Mouse (Mus musculus) CH12.LX (cell line): ENCODE results near the gene Bard1. TPM values are rescaled to one million over a fixed set of nuclear protein-coding genes. Genes with fewer than 3 reads are reported as not detected.

Source experiments
- DNase-seq: peaks from one replicate; pipeline ENCODE4 v3.0.0-alpha.2; 2013; ENCODE audit errors: extremely low read depth
- H3K27ac ChIP-seq: 2 replicates; pipeline ENCODE4 v1.5.1; 2012; ENCODE audit warnings: low read depth, mild to moderate bottlenecking, control low read depth, moderate library complexity; ENCODE audit not compliant: insufficient read depth
- H3K27me3 ChIP-seq: replicated peaks from 2 replicates; pipeline ENCODE3; 2012; ENCODE audit warnings: inconsistent platforms
- H3K36me3 ChIP-seq, 2 experiments: replicated peaks in 1 of 2; 2 replicates each; pipeline versions ENCODE3 to v1.6.1; 2012; ENCODE audit warnings: inconsistent platforms in 1 of 2, low read length in 1 of 2, mild to moderate bottlenecking in 1 of 2, mixed read lengths in 1 of 2, moderate library complexity in 1 of 2; ENCODE audit not compliant: control insufficient read depth in 1 of 2, insufficient read depth in 1 of 2
- H3K4me1 ChIP-seq, 2 experiments: 2 replicates each; pipeline ENCODE4 v1.6.1; 2012; ENCODE audit warnings: inconsistent platforms in 1 of 2, moderate library complexity in 1 of 2; ENCODE audit not compliant: insufficient read depth in 2 of 2, control insufficient read depth in 1 of 2
- H3K4me2 ChIP-seq: 2 replicates; pipeline ENCODE4 v1.6.1; 2012; ENCODE audit warnings: low read depth, mild to moderate bottlenecking, control low read depth; ENCODE audit not compliant: poor library complexity, insufficient read depth, severe bottlenecking
- H3K4me3 ChIP-seq, 3 experiments: fragments of 150-350 bp in 1 of 3; sonication (generic) in 1 of 3; replicated peaks in 1 of 3; 2 replicates each; pipeline versions ENCODE3 to v1.5.1; 2011 to 2012; ENCODE audit warnings: low read depth in 2 of 3, low read length in 2 of 3, mild to moderate bottlenecking in 2 of 3, moderate library complexity in 2 of 3, control low read depth in 1 of 3, improper control_type of control experiment in 1 of 3, inconsistent platforms in 1 of 3, mixed read lengths in 1 of 3; ENCODE audit not compliant: poor library complexity in 1 of 3
- H3K79me2 ChIP-seq: replicated peaks from 2 replicates; pipeline ENCODE4 v1.6.1; 2012; ENCODE audit warnings: mild to moderate bottlenecking, moderate library complexity; ENCODE audit not compliant: control insufficient read depth, poor library complexity, insufficient read depth, severe bottlenecking; ENCODE audit errors: extremely low read depth
- H3K9ac ChIP-seq: 2 replicates; pipeline ENCODE4 v1.6.1; 2012; ENCODE audit warnings: low read depth, mild to moderate bottlenecking, control low read depth, moderate library complexity; ENCODE audit not compliant: insufficient read depth
- H3K9me3 ChIP-seq: replicated peaks from 2 replicates; pipeline ENCODE3; 2012; ENCODE audit warnings: low read length, inconsistent platforms, mixed read lengths
- CHD2 ChIP-seq: IDR thresholded peaks from 2 replicates; pipeline ENCODE4 v1.6.1; 2011; ENCODE audit warnings: low read length, improper control_type of control experiment
- CTCF ChIP-seq, 2 experiments: IDR thresholded peaks in 1 of 2; conservative IDR thresholded peaks in 1 of 2; 2 replicates each; pipeline ENCODE4 v1.5.1; 2011 to 2012; ENCODE audit warnings: low read depth in 2 of 2, low read length in 2 of 2, improper control_type of control experiment in 1 of 2, inconsistent platforms in 1 of 2, mild to moderate bottlenecking in 1 of 2, moderate library complexity in 1 of 2
- E2F4 ChIP-seq: IDR thresholded peaks from 2 replicates; pipeline ENCODE4 v1.6.1; 2011; ENCODE audit warnings: low read depth, low read length, improper control_type of control experiment; ENCODE audit not compliant: insufficient replicate concordance
- ELF1 ChIP-seq: IDR thresholded peaks from 2 replicates; pipeline ENCODE4 v1.6.1; 2014; ENCODE audit warnings: low read depth, mild to moderate bottlenecking, inconsistent platforms, low read length, improper control_type of control experiment
- HCFC1 ChIP-seq: IDR thresholded peaks from 2 replicates; pipeline ENCODE4 v1.6.1; 2012; ENCODE audit warnings: low read depth, mild to moderate bottlenecking, inconsistent platforms, low read length, improper control_type of control experiment
- IRF4 ChIP-seq: IDR thresholded peaks from 2 replicates; pipeline ENCODE4 v1.6.1; 2014; ENCODE audit warnings: low read depth, mild to moderate bottlenecking, inconsistent platforms, low read length, improper control_type of control experiment
- MAFK ChIP-seq: IDR thresholded peaks from 2 replicates; pipeline ENCODE4 v1.6.1; 2011; ENCODE audit warnings: low read length, improper control_type of control experiment; ENCODE audit not compliant: insufficient replicate concordance
- MAZ ChIP-seq: IDR thresholded peaks from 2 replicates; pipeline ENCODE4 v1.6.1; 2012; ENCODE audit warnings: low read depth, mild to moderate bottlenecking, inconsistent platforms, low read length, improper control_type of control experiment, moderate library complexity
- MEF2A ChIP-seq: IDR thresholded peaks from 2 replicates; pipeline ENCODE4 v1.6.1; 2014; ENCODE audit warnings: low read depth, mild to moderate bottlenecking, inconsistent platforms, low read length, improper control_type of control experiment, borderline replicate concordance
- PAX5 ChIP-seq: IDR thresholded peaks from 2 replicates; pipeline ENCODE4 v1.6.1; 2012; ENCODE audit warnings: low read length, inconsistent platforms, mixed read lengths
- POLR2A ChIP-seq: IDR thresholded peaks from 2 replicates; pipeline ENCODE4 v1.6.1; 2011; ENCODE audit warnings: low read depth, mild to moderate bottlenecking, improper control_type of control experiment, low read length
- POLR2AphosphoS2 ChIP-seq: IDR thresholded peaks from 2 replicates; pipeline ENCODE4 v1.6.1; 2011; ENCODE audit warnings: low read depth, low read length, improper control_type of control experiment
- RCOR1 ChIP-seq: conservative IDR thresholded peaks from 2 replicates; pipeline ENCODE4 v1.6.1; 2012; ENCODE audit warnings: low read depth, mild to moderate bottlenecking, inconsistent platforms, low read length, improper control_type of control experiment
- SIN3A ChIP-seq: IDR thresholded peaks from 2 replicates; pipeline ENCODE4 v1.6.1; 2012; ENCODE audit warnings: low read length, improper control_type of control experiment, inconsistent platforms
- SMC3 ChIP-seq: IDR thresholded peaks from 2 replicates; pipeline ENCODE4 v1.6.1; 2011; ENCODE audit warnings: low read depth, low read length, improper control_type of control experiment
- TBP ChIP-seq: conservative IDR thresholded peaks from 2 replicates; pipeline ENCODE4 v1.6.1; 2011; ENCODE audit warnings: low read depth, low read length, improper control_type of control experiment
- UBTF ChIP-seq: IDR thresholded peaks from 2 replicates; pipeline ENCODE4 v1.6.1; 2012; ENCODE audit warnings: low read depth, mild to moderate bottlenecking, inconsistent platforms, low read length, improper control_type of control experiment, moderate library complexity
- ZC3H11A ChIP-seq: IDR thresholded peaks from 2 replicates; pipeline ENCODE4 v1.6.1; 2012; ENCODE audit warnings: low read depth, mild to moderate bottlenecking, inconsistent platforms, low read length, improper control_type of control experiment
- ZKSCAN1 ChIP-seq: IDR thresholded peaks from 2 replicates; pipeline ENCODE4 v1.6.1; 2012; ENCODE audit warnings: low read depth, inconsistent platforms, low read length, improper control_type of control experiment, borderline replicate concordance
- ZNF384 ChIP-seq: IDR thresholded peaks from 2 replicates; pipeline ENCODE4 v1.6.1; 2012; ENCODE audit warnings: low read depth, low read length, improper control_type of control experiment, inconsistent platforms
- dilution Hi-C: fragments of 300-500 bp; cut with MboI; formaldehyde crosslinking; loops from 2 replicates; pipeline ENCODE4 v1.14.3; 2020; ENCODE audit warnings: low sequenced_read_pairs; ENCODE audit not compliant: extremely low pct_unique_long_range_greater_than_20kb, extremely low pct_ligation_motif_present
- in situ Hi-C: fragments of 300-500 bp; cut with MboI; formaldehyde crosslinking; loops from 3 replicates; pipeline ENCODE4 v1.14.3; 2019; ENCODE audit warnings: low sequenced_read_pairs, low pct_ligation_motif_present, low pct_unique_long_range_greater_than_20kb, mixed read lengths
- polyA plus RNA-seq: library from polyadenylated mRNA; unstranded; fragments of >175 nt; gene quantifications from 2 replicates; pipeline ENCODE4 v1.2.1, GENCODE M21; 2012; ENCODE audit warnings: low read depth; ENCODE audit not compliant: insufficient read length
- total RNA-seq, 2 experiments: library from RNA; depleted of rRNA; stranded (reverse); fragments of 300-350 nt in 1 of 2; fragments of >200 nt in 1 of 2; gene quantifications; 2 replicates each; pipeline ENCODE4 v1.2.3; 2012 to 2014

Bard1 gene
- total and polyA plus RNA-seq, 3 experiments: 7.1 to 9.5 (median 8.8) TPM

GRCm38 (mm10) chr1:71055454-71055853, 47.5 kb downstream of the Bard1 start:
- H3K4me1 ChIP-seq: 0 out of 4 replicates have a peak, but pooled peaks cover 0 to 5% of the 10 kb centered on the region in 2 experiments
- no peaks in the 10 kb centered on the region for H3K27me3 ChIP-seq
- in situ Hi-C loops: no loop called here
- no peaks in the 10 kb centered on the region for H3K9me3 ChIP-seq
- H3K79me2 ChIP-seq: no peaks in the 10 kb centered on the region; the same call in 1 of the 2 replicates
- no peak for DNase-seq
- H3K4me2 ChIP-seq: no peak overlapping the region
- peaks cover 3 to 63% of the 10 kb centered on the region in 2 experiments for H3K36me3 ChIP-seq
- no peak overlapping the region for H3K4me3 ChIP-seq
- H3K27ac ChIP-seq: no peak overlapping the region
- no peak overlapping the region for H3K9ac ChIP-seq
- TF ChIP-seq SIN3A (no peak), POLR2AphosphoS2 (no peak), IRF4 (no peak), MAFK (no peak), POLR2A (no peak), RCOR1 (no peak), ELF1 (no peak), UBTF (no peak), HCFC1 (no peak)
- dilution Hi-C loops: no loop called here

GRCm38 (mm10) chr1:71052756-71053155, 50.2 kb downstream of the Bard1 start:
- no peak overlapping the region for H3K4me3 ChIP-seq
- no peak overlapping the region for H3K4me2 ChIP-seq
- no peaks in the 10 kb centered on the region for H3K9me3 ChIP-seq
- H3K36me3 ChIP-seq: peaks cover 6 to 61% of the 10 kb centered on the region in 2 experiments
- TF ChIP-seq SIN3A (no peak), CHD2 (no peak), MAZ (no peak), ZNF384 (no peak), MEF2A (no peak), E2F4 (no peak), RCOR1 (no peak), POLR2A (no peak), PAX5 (no peak), ZKSCAN1 (no peak), SMC3 (no peak), ZC3H11A (no peak), TBP (no peak), CTCF (conservative IDR thresholded peaks at IDR 0.05 in 1 of 2, IDR thresholded peaks at IDR 0.05 in 1 of 2; ENCODE audit: low read depth in 2 of 2, low read length in 2 of 2) (no peak)
- in situ Hi-C loops (no loop called here), dilution Hi-C loops (no loop called here)
- DNase-seq: no peak
- 0 out of 4 replicates have a peak, but pooled peaks cover 0 to 5% of the 10 kb centered on the region in 2 experiments for H3K4me1 ChIP-seq
- no peaks in the 10 kb centered on the region for H3K27me3 ChIP-seq
- H3K9ac ChIP-seq: no peak overlapping the region
- no peaks in the 10 kb centered on the region; the same call in 1 of the 2 replicates for H3K79me2 ChIP-seq
- no peak overlapping the region for H3K27ac ChIP-seq
